ENCODE assay signal across 9 mouse cellular contexts in the genomic region with DNA sequence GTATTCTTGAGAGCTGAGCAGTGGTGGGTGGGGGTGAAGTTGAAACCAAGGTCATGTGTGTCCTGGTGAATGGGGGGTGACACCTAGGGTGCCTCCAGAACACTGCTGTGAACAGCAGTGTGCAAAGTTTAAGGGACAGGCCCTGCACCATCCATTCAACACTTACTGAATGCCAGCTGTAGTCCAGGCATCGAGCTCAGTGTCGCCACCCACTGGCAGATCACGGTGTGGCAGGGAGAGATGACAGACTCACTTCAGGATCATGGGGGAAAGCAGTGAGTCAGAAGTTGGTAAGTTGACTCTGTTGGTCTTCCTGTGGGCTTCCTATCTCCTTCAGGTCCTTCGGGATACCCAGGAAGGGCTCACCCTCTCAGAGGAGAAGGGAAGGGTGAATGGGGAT. TPM values are rescaled to one million over a fixed set of nuclear protein-coding genes. Genes with fewer than 3 reads are reported as not detected.
DNase-seq lines count a peak whose midpoint lies in the region; ATAC-seq and TF ChIP-seq lines count a peak whose summit lies in the region.
"Had no signal": no experiment of that assay in that cellular context is flagged by ENCODE, and none has a peak within 500 bp of the region (broad histone marks: within the 10 kb centered on the region; RNA-seq: fewer than 3 reads in every experiment).

No protein-coding gene starts in this region.

- peaks cover 84% of the 10 kb centered on the region for H3K27me3 ChIP-seq in E14TG2a.4 (ENCODE audit: insufficient read depth, low read length)
- H3K27me3 ChIP-seq in lung, postnatal 0 days (replicated peaks; ENCODE audit: insufficient read depth, low read length) = peaks cover 28% of the 10 kb centered on the region

- H3K27ac ChIP-seq in lung, postnatal 0 days (ENCODE audit: low read length) = no peak overlapping the region
- H3K27ac ChIP-seq: limb, embryonic 15.5 days had no signal

- 14% methylated on average over 4 of the region's 4 CpGs for WGBS in lung, postnatal 0 days

- H3K4me2 ChIP-seq in lung, postnatal 0 days (replicated peaks; ENCODE audit: low read depth, low read length) = no peak overlapping the region
- H3K4me2 ChIP-seq: limb, embryonic 15.5 days had no signal

- TF ChIP-seq EP300 in lung, postnatal 0 days (IDR thresholded peaks at IDR 0.05) = no peak

- no peak overlapping the region for H3K4me3 ChIP-seq in E14TG2a.4 (replicated peaks; ENCODE audit: low read length)
- no peak overlapping the region for H3K4me3 ChIP-seq in lung, postnatal 0 days (ENCODE audit: low read depth, low read length)
- H3K4me3 ChIP-seq: limb, embryonic 15.5 days had no signal

- no peaks in the 10 kb centered on the region for H3K9me3 ChIP-seq in E14TG2a.4 (ENCODE audit: low read length)
- no peaks in the 10 kb centered on the region for H3K9me3 ChIP-seq in lung, postnatal 0 days (ENCODE audit: low read length)
- H3K9me3 ChIP-seq: limb, embryonic 15.5 days had no signal

- no peak overlapping the region for H3K9ac ChIP-seq in lung, postnatal 0 days (replicated peaks; ENCODE audit: low read depth)
- H3K9ac ChIP-seq: limb, embryonic 15.5 days had no signal

- ATAC-seq in lung, postnatal 0 days = no peak

- DNase-seq in kidney, adult 18-20 months = peak; percentile 64
- DNase-seq in kidney, adult 11 months = no peak
- peak; percentile 80 for DNase-seq in 416B (ENCODE audit: low read depth)
- DNase-seq in cerebellum, adult 9-11 months = peak; percentile 46
- peak; percentile 45 for DNase-seq in lung, postnatal 0 days (ENCODE audit: low spot score)
- DNase-seq in thymus, postnatal 10 days (ENCODE audit: low spot score in 2 of 2) = peak; percentile 16 to 51

- no peaks in the 10 kb centered on the region for H3K36me3 ChIP-seq in E14TG2a.4 (ENCODE audit: insufficient read depth, low read length)
- H3K36me3 ChIP-seq in lung, postnatal 0 days (ENCODE audit: insufficient read depth, low read length) = no peaks in the 10 kb centered on the region
- H3K36me3 ChIP-seq: limb, embryonic 15.5 days had no signal

- peaks cover 19% of the 10 kb centered on the region for H3K4me1 ChIP-seq in E14TG2a.4 (replicated peaks; ENCODE audit: low read depth, low read length)
- no peaks in the 10 kb centered on the region for H3K4me1 ChIP-seq in lung, postnatal 0 days (ENCODE audit: insufficient read depth, low read depth, low read length)

- peak; percentile 97 for TF ChIP-seq CTCF in E14TG2a.4 (conservative IDR thresholded peaks at IDR 0.05; ENCODE audit: low read length)
- peak; percentile 78 for TF ChIP-seq CTCF in lung, postnatal 0 days (IDR thresholded peaks at IDR 0.05)

RNA-seq across cellular contexts. Expression of a gene that starts 6.8 kb away (rescaled TPM):
- 11.0 and 13.2 TPM in 2 replicates for polyA plus RNA-seq in lung, postnatal 0 days (2015; fragmentation: Nextera tagmentation; extraction: Ambion mirVana)

RNA-seq across cellular contexts. Expression of a gene that starts 11.7 kb away (rescaled TPM):
- not detected in 2 replicates for polyA plus RNA-seq in lung, postnatal 0 days (2015; fragmentation: Nextera tagmentation; extraction: Ambion mirVana)

RNA-seq across cellular contexts. Expression of a gene that starts 22.4 kb away (rescaled TPM):
- polyA plus RNA-seq in lung, postnatal 0 days (2015; fragmentation: Nextera tagmentation; extraction: Ambion mirVana) = 1.1 and 1.8 TPM in 2 replicates

RNA-seq across cellular contexts. Expression of a gene that starts 28.7 kb away (rescaled TPM):
- polyA plus RNA-seq in lung, postnatal 0 days (2015; fragmentation: Nextera tagmentation; extraction: Ambion mirVana) = 0.04 TPM in 1 of 2 replicates, not detected in the other
- polyA plus RNA-seq: frontal cortex, adult 2 months had no signal
